Mouse (Mus musculus): Measurements from ENCODE around the gene Spata20. TPM values are rescaled to one million over a fixed set of nuclear protein-coding genes. Genes with fewer than 3 reads are reported as not detected.
A peak's percentile ranks its signal among the peaks of the same experiment; 100 is the strongest.

Spata20 gene
- 0.92 and 3.1 TPM in 2 replicates for total RNA-seq (2014; rRNA removed)
- 0.99 and 2.3 TPM in 2 replicates for polyA plus RNA-seq (2015; fragmentation: Nextera tagmentation; extraction: Ambion mirVana)

- 1% methylated on average over 24 of the region's 24 CpGs for WGBS
- Histone ChIP-seq H3K36me3 (ENCODE audit: insufficient read depth) (no peaks in the 10 kb centered on the region), H3K9me3 (ENCODE audit: low read length) (no peaks in the 10 kb centered on the region), H3K27ac (ENCODE audit: low read depth, low read length) (no peak within 1 kb of the TSS), H3K4me3 (ENCODE audit: low read depth, low read length) (no peak within 1 kb of the TSS), H3K4me1 (ENCODE audit: insufficient read depth) (no peaks in the 10 kb centered on the region; the same call in 1 of the 2 replicates), H3K9ac (0 out of 2 replicates have a peak within 1 kb of the TSS, but pooled peaks have one; percentile 15), H3K27me3 (ENCODE audit: insufficient read depth, low read length) (no peaks in the 10 kb centered on the region), H3K4me2 (ENCODE audit: low read depth) (peak within 1 kb of the TSS; percentile 43)
- peak; percentile 85 for ATAC-seq
- DNase-seq = peak; percentile 93
- TF ChIP-seq CTCF (IDR thresholded peaks at IDR 0.05; ENCODE audit: low read depth) = peak; percentile 99
Observed at GRCm38 (mm10) chr11:94486001-94486400, at the start of gene Spata20. TSS of gene Spata20 (minus strand) at chr11:94486179.

GRCm38 (mm10) chr11:94533171-94533570 is 47.2 kb upstream of the Spata20 start:
- no peak overlapping the region for H3K4me2 ChIP-seq (ENCODE audit: low read depth)
- DNase-seq (no peak), ATAC-seq (no peak)
- no peak overlapping the region for H3K4me3 ChIP-seq (ENCODE audit: low read depth, low read length)
- H3K27ac ChIP-seq (ENCODE audit: low read depth, low read length) = no peak overlapping the region
- H3K36me3 ChIP-seq (ENCODE audit: insufficient read depth) = no peaks in the 10 kb centered on the region
- WGBS = 87% methylated on average over 8 of the region's 8 CpGs
- H3K9ac ChIP-seq = no peak overlapping the region
- TF ChIP-seq CTCF (IDR thresholded peaks at IDR 0.05; ENCODE audit: low read depth) = no peak
- H3K27me3 ChIP-seq (ENCODE audit: insufficient read depth, low read length) = no peaks in the 10 kb centered on the region
- H3K9me3 ChIP-seq (ENCODE audit: low read length) = no peaks in the 10 kb centered on the region
- H3K4me1 ChIP-seq (ENCODE audit: insufficient read depth) = no peaks in the 10 kb centered on the region

GRCm38 (mm10) chr11:94528879-94529278 is 42.9 kb upstream of the Spata20 start:
- no peak for TF ChIP-seq CTCF (IDR thresholded peaks at IDR 0.05; ENCODE audit: low read depth)
- Histone ChIP-seq H3K27me3 (ENCODE audit: insufficient read depth, low read length) (no peaks in the 10 kb centered on the region), H3K4me3 (ENCODE audit: low read depth, low read length) (no peak overlapping the region), H3K27ac (ENCODE audit: low read depth, low read length) (no peak overlapping the region), H3K9me3 (ENCODE audit: low read length) (no peaks in the 10 kb centered on the region), H3K4me2 (ENCODE audit: low read depth) (no peak overlapping the region), H3K36me3 (ENCODE audit: insufficient read depth) (no peaks in the 10 kb centered on the region), H3K9ac (no peak overlapping the region), H3K4me1 (ENCODE audit: insufficient read depth) (no peaks in the 10 kb centered on the region)
- ATAC-seq (peak; percentile 45; the same call in 1 of the 2 replicates), DNase-seq (no peak)
- WGBS = 26% methylated on average over 3 of the region's 3 CpGs

GRCm38 (mm10) chr11:94526171-94526879 is 40.3 kb upstream of the Spata20 start:
- no peaks in the 10 kb centered on the region for H3K36me3 ChIP-seq (ENCODE audit: insufficient read depth)
- H3K4me2 ChIP-seq (ENCODE audit: low read depth) = no peak overlapping the region
- no peaks in the 10 kb centered on the region for H3K9me3 ChIP-seq (ENCODE audit: low read length)
- no peaks in the 10 kb centered on the region for H3K27me3 ChIP-seq (ENCODE audit: insufficient read depth, low read length)
- ATAC-seq (no peak), DNase-seq (no peak)
- H3K9ac ChIP-seq = no peak overlapping the region
- TF ChIP-seq CTCF (IDR thresholded peaks at IDR 0.05; ENCODE audit: low read depth) = no peak
- no peak overlapping the region for H3K27ac ChIP-seq (ENCODE audit: low read depth, low read length)
- 65% methylated on average over 9 of the region's 9 CpGs for WGBS
- H3K4me1 ChIP-seq (ENCODE audit: insufficient read depth) = no peaks in the 10 kb centered on the region
- no peak overlapping the region for H3K4me3 ChIP-seq (ENCODE audit: low read depth, low read length)

- DNase-seq (peak; percentile 63), ATAC-seq (peak; percentile 84)
- no peaks in the 10 kb centered on the region for H3K27me3 ChIP-seq (ENCODE audit: insufficient read depth, low read length)
- under 1% methylated on average over 42 of the region's 42 CpGs for WGBS
- no peak within 1 kb of the TSS for H3K27ac ChIP-seq (ENCODE audit: low read depth, low read length)
- no peaks in the 10 kb centered on the region for H3K9me3 ChIP-seq (ENCODE audit: low read length)
- TF ChIP-seq CTCF (IDR thresholded peaks at IDR 0.05; ENCODE audit: low read depth) = peak; percentile 24
- H3K9ac ChIP-seq = peak within 1 kb of the TSS; percentile 52
- H3K4me2 ChIP-seq (ENCODE audit: low read depth) = peak within 1 kb of the TSS; percentile 81
- no peaks in the 10 kb centered on the region for H3K36me3 ChIP-seq (ENCODE audit: insufficient read depth)
- no peaks in the 10 kb centered on the region for H3K4me1 ChIP-seq (ENCODE audit: insufficient read depth)
- peak within 1 kb of the TSS; percentile 50 for H3K4me3 ChIP-seq (ENCODE audit: low read depth, low read length)
Observed at GRCm38 (mm10) chr11:94521219-94521843, 35.4 kb upstream of the Spata20 start, which contains the start of gene Mycbpap. TSS of gene Mycbpap (minus strand) at chr11:94521742.

- no peaks in the 10 kb centered on the region for H3K27me3 ChIP-seq (ENCODE audit: insufficient read depth, low read length)
- H3K27ac ChIP-seq (ENCODE audit: low read depth, low read length) = no peak overlapping the region
- ATAC-seq = no peak
- WGBS = 62% methylated on average over 9 of the region's 9 CpGs
- H3K9me3 ChIP-seq (ENCODE audit: low read length) = no peaks in the 10 kb centered on the region
- no peak overlapping the region for H3K4me3 ChIP-seq (ENCODE audit: low read depth, low read length)
- no peaks in the 10 kb centered on the region for H3K36me3 ChIP-seq (ENCODE audit: insufficient read depth)
- H3K4me2 ChIP-seq (ENCODE audit: low read depth) = no peak overlapping the region
- H3K9ac ChIP-seq = no peak overlapping the region
- no peak for DNase-seq
- H3K4me1 ChIP-seq (ENCODE audit: insufficient read depth) = no peaks in the 10 kb centered on the region
- TF ChIP-seq CTCF (IDR thresholded peaks at IDR 0.05; ENCODE audit: low read depth) = no peak
Observed at GRCm38 (mm10) chr11:94513452-94513851, 27.5 kb upstream of the Spata20 start.

- Histone ChIP-seq H3K4me1 (ENCODE audit: insufficient read depth) (no peaks in the 10 kb centered on the region), H3K36me3 (ENCODE audit: insufficient read depth) (no peaks in the 10 kb centered on the region), H3K9me3 (ENCODE audit: low read length) (no peaks in the 10 kb centered on the region), H3K4me2 (ENCODE audit: low read depth) (no peak overlapping the region), H3K9ac (no peak overlapping the region), H3K27ac (ENCODE audit: low read depth, low read length) (no peak overlapping the region), H3K27me3 (ENCODE audit: insufficient read depth, low read length) (no peaks in the 10 kb centered on the region), H3K4me3 (ENCODE audit: low read depth, low read length) (no peak overlapping the region)
- DNase-seq (no peak), ATAC-seq (no peak)
- no peak for TF ChIP-seq CTCF (IDR thresholded peaks at IDR 0.05; ENCODE audit: low read depth)
- WGBS = 93% methylated on average over 10 of the region's 10 CpGs
Observed at GRCm38 (mm10) chr11:94508976-94509375, 23.0 kb upstream of the Spata20 start.

All from forebrain, postnatal 0 days (tissue).